Mouse (Mus musculus) adrenal gland, postnatal 10 days (tissue): ENCODE data around the gene Adam25. TPM values are rescaled to one million over a fixed set of nuclear protein-coding genes. Genes with fewer than 3 reads are reported as not detected.
"Not testable (repeated sequence)": the region's sequence is repeated elsewhere in the genome, so short reads cannot be mapped to it uniquely, and the experiment has no call there.

Source experiments
- DNase-seq: peaks from one replicate; pipeline ENCODE4 v3.0.0; 2021; ENCODE audit warnings: mixed read lengths
- long read RNA-seq, 2 experiments: library from polyadenylated mRNA; stranded (forward); transcript quantifications; one replicate each; pipeline ENCODE4 v2.0.0; 2021
- total RNA-seq, 2 experiments: library from RNA; stranded (reverse); gene quantifications; 2 replicates each; pipeline ENCODE4 v1.2.3; 2021

Gene Adam25
- not detected for total RNA-seq
- long read RNA-seq, experiment 1 = 0 reads
- long read RNA-seq, experiment 2 = 0 reads

DNA sequence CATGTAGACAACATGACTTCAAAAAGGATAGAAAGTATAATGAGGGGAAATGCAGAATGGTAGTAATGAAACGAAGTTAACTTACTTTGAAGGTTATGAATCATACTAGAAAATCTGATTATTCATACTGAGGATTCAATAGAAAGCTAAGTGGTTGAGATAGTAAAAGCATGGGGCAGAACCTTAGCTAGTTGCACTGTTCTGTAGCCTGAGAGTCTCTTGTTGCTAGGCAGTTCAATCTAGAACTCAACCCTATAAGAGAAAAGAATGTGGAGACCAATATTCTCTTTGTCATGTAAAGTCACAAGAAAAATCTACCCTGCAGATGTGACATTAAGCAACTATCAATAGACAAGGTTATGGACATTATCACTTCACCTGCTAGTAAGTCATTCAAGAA, at the start of gene Adam25:
TSS of gene Adam25 (plus strand) at position 301 of the 400 bp plus-strand sequence.
- not testable (repeated sequence) for DNase-seq

DNA sequence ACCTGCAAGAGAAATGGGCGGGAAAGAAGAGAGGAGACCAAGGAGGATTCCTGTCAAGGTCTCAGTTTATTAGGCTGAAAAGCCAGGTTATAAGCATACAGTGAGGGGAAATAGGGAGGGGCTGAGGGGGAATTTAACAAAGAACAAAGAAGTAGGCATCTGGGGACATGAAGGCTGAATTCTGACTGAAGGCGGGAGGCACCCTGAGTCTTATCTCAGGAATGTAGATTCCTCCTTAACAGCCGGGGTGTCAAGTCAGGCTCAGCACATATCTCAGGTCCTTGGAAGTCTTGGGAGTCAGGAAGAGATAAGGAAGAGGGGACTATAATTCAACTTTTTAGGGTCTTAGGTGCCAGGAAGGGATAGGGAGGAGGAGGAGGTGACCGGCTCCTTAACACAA, 36.6 kb upstream of the Adam25 start:
- not testable (repeated sequence) for DNase-seq

DNA sequence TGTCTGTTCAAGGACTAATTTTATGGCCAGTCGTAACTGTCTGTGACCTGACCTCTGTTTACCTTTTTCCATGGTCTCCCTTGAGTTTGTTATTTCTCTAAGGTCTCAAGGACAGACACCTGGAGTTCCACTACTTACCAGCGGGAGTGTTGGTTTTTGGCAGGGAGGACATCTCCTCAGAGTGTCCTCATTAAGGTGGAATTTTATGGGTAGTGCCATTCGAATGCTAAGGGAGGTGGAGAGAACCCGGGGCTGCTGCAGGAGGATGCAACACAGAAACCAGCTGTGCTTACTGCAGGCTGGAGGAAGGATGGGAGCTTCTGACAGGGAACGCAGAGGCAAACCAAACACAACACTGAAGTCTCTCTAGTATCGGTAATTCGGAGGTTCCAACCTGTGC, 36.0 kb upstream of the Adam25 start:
- no peak for DNase-seq

DNA sequence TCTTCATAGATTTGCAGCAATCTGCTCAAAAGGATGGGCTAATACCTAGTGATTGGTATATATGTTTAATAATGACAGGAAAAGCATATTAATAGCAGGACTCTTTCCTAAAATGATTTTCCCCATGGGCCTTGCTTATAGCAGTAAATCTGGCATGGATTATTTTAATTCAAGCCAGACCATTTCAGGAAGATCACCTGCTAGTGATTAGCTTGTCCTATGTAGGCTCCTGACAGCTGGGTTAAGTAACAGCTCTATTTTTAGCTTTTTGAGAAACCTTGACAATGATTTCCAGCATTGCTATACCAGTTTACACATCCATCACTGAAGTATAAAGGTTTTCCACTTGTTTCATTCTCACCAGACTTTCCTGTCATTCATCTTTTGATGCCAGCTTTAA, 31.3 kb downstream of the Adam25 start:
- no peak for DNase-seq

DNA sequence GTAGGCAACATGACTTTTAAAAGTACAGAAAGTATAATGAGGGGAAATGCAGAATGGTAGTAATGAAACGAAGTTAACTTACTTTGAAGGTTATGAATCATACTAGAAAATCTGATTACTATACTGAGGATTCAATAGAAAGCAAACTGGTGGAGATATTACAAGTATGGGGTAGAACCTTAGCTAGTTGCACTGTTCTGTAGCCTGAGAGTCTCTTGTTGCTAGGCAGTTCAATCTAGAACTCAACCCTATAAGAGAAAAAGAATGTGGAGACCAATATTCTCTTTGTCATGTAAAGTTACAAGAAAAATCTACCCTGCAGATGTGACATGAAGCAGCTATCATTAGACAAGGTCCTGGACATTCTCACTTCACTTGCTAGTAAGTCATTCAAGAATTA, 41.0 kb downstream of the Adam25 start, which contains the start of gene Adam20:
TSS of gene Adam20 (plus strand) at position 301 of the 400 bp plus-strand sequence.
- DNase-seq = not testable (repeated sequence)

DNA sequence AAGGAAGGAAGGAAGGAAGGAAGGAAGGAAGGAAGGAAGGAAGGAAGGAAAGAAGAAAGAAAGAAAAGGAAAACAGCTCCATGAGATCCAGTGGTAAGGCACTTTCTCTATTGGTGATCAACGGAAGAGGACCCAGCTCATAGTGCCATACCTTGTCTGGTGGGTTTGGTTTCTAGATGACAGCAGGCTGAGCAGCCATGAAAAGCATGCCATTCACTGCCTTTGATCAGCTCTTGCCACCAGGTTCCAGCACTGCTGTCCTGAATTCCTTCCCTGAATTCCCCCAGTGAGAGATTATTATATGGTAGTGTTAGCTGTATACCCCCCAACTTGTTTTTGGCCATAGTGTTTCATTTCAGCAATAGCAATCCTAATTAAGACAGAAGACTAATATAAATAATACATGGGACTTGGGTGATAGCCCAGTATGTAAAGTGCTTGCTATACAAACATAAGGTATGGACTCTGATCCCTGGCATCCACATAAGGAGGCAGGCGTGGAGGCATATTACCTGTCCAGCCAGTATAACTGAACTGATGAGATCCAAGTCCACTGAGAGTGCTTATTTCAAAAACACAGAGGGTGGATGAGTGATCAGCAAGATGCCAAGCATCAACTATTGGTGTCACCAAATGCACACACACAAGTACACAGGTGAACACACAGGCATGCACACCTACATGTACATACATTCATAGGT, 51.5 kb downstream of the Adam25 start:
- DNase-seq = no peak

Other genes with a start within 250 kb of the Adam25 start
- not detected for gene Adam24, start 77.1 kb upstream of the Adam25 start, total RNA-seq
- gene Adam20, start 41.1 kb downstream of the Adam25 start, total RNA-seq = not detected
- gene Adam39, start 70.8 kb downstream of the Adam25 start, total RNA-seq = not detected